Mouse (Mus musculus) forebrain, postnatal 0 days (tissue): Measurements from ENCODE around the gene Phospho1. TPM values are rescaled to one million over a fixed set of nuclear protein-coding genes. Genes with fewer than 3 reads are reported as not detected.

ENCODE experiments used
- ATAC-seq: fragments of 200-750 bp; cut with Nextera tagmentation; 2 replicates; pipeline ENCODE4 v1.8.0; 2017; ENCODE audit warnings: mild to moderate bottlenecking, moderate library complexity
- DNase-seq: peaks from one replicate; pipeline ENCODE4 v3.0.0-alpha.2; 2015
- H3K27ac ChIP-seq: fragments of 300-500 bp; sonication (generic); 2 replicates; pipeline ENCODE4 v1.5.1; 2014; ENCODE audit warnings: low read depth, mild to moderate bottlenecking, antibody characterized with exemption, low read length, moderate library complexity, mixed read lengths
- H3K27me3 ChIP-seq: fragments of 300-500 bp; sonication (generic); 2 replicates; pipeline ENCODE4 v1.6.1; 2014; ENCODE audit warnings: mild to moderate bottlenecking, low read length, mixed read lengths; ENCODE audit not compliant: insufficient read depth
- H3K36me3 ChIP-seq: fragments of 300-500 bp; sonication (generic); 2 replicates; pipeline ENCODE4 v1.6.1; 2014; ENCODE audit warnings: mild to moderate bottlenecking, moderate library complexity; ENCODE audit not compliant: insufficient read depth
- H3K4me1 ChIP-seq: fragments of 300-500 bp; sonication (generic); 2 replicates; pipeline ENCODE4 v1.6.1; 2014; ENCODE audit warnings: antibody characterized with exemption; ENCODE audit not compliant: insufficient read depth
- H3K4me2 ChIP-seq: fragments of 300-500 bp; sonication (generic); 2 replicates; pipeline ENCODE4 v1.6.1; 2014; ENCODE audit warnings: low read depth, mild to moderate bottlenecking, moderate library complexity
- H3K4me3 ChIP-seq: fragments of 300-500 bp; sonication (generic); 2 replicates; pipeline ENCODE4 v1.5.1; 2014; ENCODE audit warnings: low read depth, low read length, mixed read lengths
- H3K9ac ChIP-seq: fragments of 300-500 bp; sonication (generic); 2 replicates; pipeline ENCODE4 v1.6.1; 2014; ENCODE audit warnings: mild to moderate bottlenecking
- H3K9me3 ChIP-seq: fragments of 300-500 bp; sonication (generic); 2 replicates; pipeline ENCODE4 v1.6.1; 2016; ENCODE audit warnings: low read length
- CTCF ChIP-seq: sonication (generic); IDR thresholded peaks from 2 replicates; pipeline ENCODE4 v1.5.1; 2016; ENCODE audit warnings: antibody characterized with exemption, control low read depth, low read depth
- WGBS: fragments of 180-500 bp; shearing (Covaris S2); extraction: QIAGEN DNeasy Blood & Tissue Kit; methylation state at CpG from one replicate; pipeline ENCODE4 v1.1.7; 2014; 5-methylcytosine and 5-hydroxymethylcytosine counted together
- polyA plus RNA-seq: library from polyadenylated mRNA; unstranded; fragments of >200 nt; fragmentation: Nextera tagmentation; extraction: Ambion mirVana; gene quantifications from 2 replicates; pipeline ENCODE4 v1.2.1, GENCODE M21; 2015
- total RNA-seq: library from RNA; depleted of rRNA; stranded (reverse); fragments of >200 nt; gene quantifications from 2 replicates; pipeline ENCODE4 v1.2.3, GENCODE M21; 2014

Phospho1 gene
- total and polyA plus RNA-seq, 2 experiments from 2014 or later: 0.90 TPM; not detected in 1

GRCm38 (mm10) chr11:95833631-95834142 lies 9.4 kb downstream of the Phospho1 start:
- no peak for TF ChIP-seq CTCF
- Histone ChIP-seq H3K4me3 (no peak overlapping the region), H3K9me3 (no peaks in the 10 kb centered on the region), H3K4me1 (peaks cover 11% of the 10 kb centered on the region), H3K36me3 (no peaks in the 10 kb centered on the region), H3K4me2 (no peak overlapping the region; the same call in 1 of the 2 replicates), H3K9ac (no peak overlapping the region), H3K27me3 (peaks cover 69% of the 10 kb centered on the region), H3K27ac (no peak overlapping the region)
- DNase-seq (no peak), ATAC-seq (no peak; the same call in 1 of the 2 replicates)
- WGBS: 8% methylated on average over 18 of the region's 18 CpGs

- no peak for TF ChIP-seq CTCF
- Histone ChIP-seq H3K4me1 (peaks cover 12% of the 10 kb centered on the region), H3K9me3 (no peaks in the 10 kb centered on the region), H3K4me2 (no peak overlapping the region; the same call in 1 of the 2 replicates), H3K27me3 (peaks cover 64% of the 10 kb centered on the region), H3K27ac (no peak overlapping the region), H3K4me3 (no peak overlapping the region), H3K36me3 (no peaks in the 10 kb centered on the region), H3K9ac (no peak overlapping the region)
- no peak for DNase-seq
- 6% methylated on average over 22 of the region's 22 CpGs for WGBS
- no peak for ATAC-seq
Observed at GRCm38 (mm10) chr11:95834143-95834667, 9.9 kb downstream of the Phospho1 start.

GRCm38 (mm10) chr11:95834742-95835710 lies 10.7 kb downstream of the Phospho1 start:
- ATAC-seq (no peak), DNase-seq (no peak)
- Histone ChIP-seq H3K4me2 (no peak overlapping the region), H3K27ac (no peak overlapping the region), H3K4me1 (peaks cover 12% of the 10 kb centered on the region), H3K27me3 (peaks cover 56% of the 10 kb centered on the region), H3K36me3 (no peaks in the 10 kb centered on the region), H3K9ac (no peak overlapping the region), H3K4me3 (no peak overlapping the region), H3K9me3 (no peaks in the 10 kb centered on the region)
- 27% methylated on average over 15 of the region's 15 CpGs for WGBS
- no peak for TF ChIP-seq CTCF

GRCm38 (mm10) chr11:95835832-95836231 lies 11.5 kb downstream of the Phospho1 start:
- no peak overlapping the region for H3K4me3 ChIP-seq
- peaks cover 7% of the 10 kb centered on the region for H3K4me1 ChIP-seq
- H3K9ac ChIP-seq: no peak overlapping the region
- H3K36me3 ChIP-seq: no peaks in the 10 kb centered on the region
- DNase-seq: no peak
- TF ChIP-seq CTCF: no peak
- no peak for ATAC-seq
- no peak overlapping the region for H3K4me2 ChIP-seq
- H3K9me3 ChIP-seq: no peaks in the 10 kb centered on the region
- H3K27ac ChIP-seq: no peak overlapping the region
- peaks cover 48% of the 10 kb centered on the region for H3K27me3 ChIP-seq
- WGBS: 44% methylated on average over 6 of the region's 6 CpGs

GRCm38 (mm10) chr11:95836433-95836832 lies 12.1 kb downstream of the Phospho1 start:
- H3K4me2 ChIP-seq: no peak overlapping the region
- no peak overlapping the region for H3K4me3 ChIP-seq
- peaks cover 42% of the 10 kb centered on the region for H3K27me3 ChIP-seq
- DNase-seq: no peak
- no peak for TF ChIP-seq CTCF
- 50% methylated on average over 6 of the region's 6 CpGs for WGBS
- no peak overlapping the region for H3K27ac ChIP-seq
- no peak for ATAC-seq
- H3K36me3 ChIP-seq: no peaks in the 10 kb centered on the region
- no peak overlapping the region for H3K9ac ChIP-seq
- peaks cover 4% of the 10 kb centered on the region for H3K4me1 ChIP-seq
- H3K9me3 ChIP-seq: no peaks in the 10 kb centered on the region

GRCm38 (mm10) chr11:95837059-95837458 lies 12.8 kb downstream of the Phospho1 start, which contains the start of gene Gngt2:
Gene Gngt2 (plus strand): TSS chr11:95837216.
- DNase-seq: peak; percentile 60
- Histone ChIP-seq H3K27me3 (peaks cover 43% of the 10 kb centered on the region), H3K9ac (no peak within 1 kb of the TSS), H3K36me3 (no peaks in the 10 kb centered on the region), H3K4me1 (peaks cover 4% of the 10 kb centered on the region), H3K4me3 (no peak within 1 kb of the TSS), H3K4me2 (no peak within 1 kb of the TSS), H3K27ac (no peak within 1 kb of the TSS), H3K9me3 (no peaks in the 10 kb centered on the region)
- WGBS: 52% methylated on average over 10 of the region's 10 CpGs
- TF ChIP-seq CTCF: no peak
- ATAC-seq: no peak

GRCm38 (mm10) chr11:95838598-95838997 lies 14.3 kb downstream of the Phospho1 start:
- Histone ChIP-seq H3K36me3 (no peaks in the 10 kb centered on the region), H3K4me1 (peaks cover 4% of the 10 kb centered on the region), H3K9me3 (no peaks in the 10 kb centered on the region), H3K9ac (no peak overlapping the region), H3K27ac (no peak overlapping the region), H3K27me3 (peaks cover 29% of the 10 kb centered on the region), H3K4me2 (no peak overlapping the region), H3K4me3 (no peak overlapping the region)
- WGBS: 70% methylated on average over 4 of the region's 4 CpGs
- no peak for ATAC-seq
- DNase-seq: no peak
- TF ChIP-seq CTCF: no peak
